Mouse (Mus musculus) frontal cortex, postnatal 36 days (tissue): Measurements from ENCODE around the gene Gm10439.
"Not testable (repeated sequence)": the region's sequence is repeated elsewhere in the genome, so short reads cannot be mapped to it uniquely, and the experiment has no call there.

ENCODE experiments used
- DNase-seq, 2 experiments: peaks; one replicate each; pipeline ENCODE4 v3.0.0; 2022; ENCODE audit warnings: low spot score in 2 of 2

Gene Gm10439

GRCm38 (mm10) chrX:149594270-149594669 is at the start of gene Gm10439:
Gm10439 (plus strand) TSS chrX:149594570.
- DNase-seq, result not testable (repeated sequence)
